Mouse (Mus musculus): ENCODE data around the gene Syf2.

Gene Syf2

GRCm38 (mm10) chr4:134930684-134931481 lies at the start of gene Syf2:
Syf2 (plus strand) TSS chr4:134930898.
- TF ChIP-seq GATA4 (IDR thresholded peaks at IDR 0.05; ENCODE audit: insufficient replicate concordance, low read length) = no peak; the same call in 1 of the 2 replicates

- no peak for TF ChIP-seq GATA4 (IDR thresholded peaks at IDR 0.05; ENCODE audit: insufficient replicate concordance, low read length)
Observed at GRCm38 (mm10) chr4:134883266-134883665, 47.4 kb upstream of the Syf2 start.

GRCm38 (mm10) chr4:134883808-134884207 lies 46.9 kb upstream of the Syf2 start:
- TF ChIP-seq GATA4 (IDR thresholded peaks at IDR 0.05; ENCODE audit: insufficient replicate concordance, low read length) = no peak

- TF ChIP-seq GATA4 (IDR thresholded peaks at IDR 0.05; ENCODE audit: insufficient replicate concordance, low read length) = no peak
Observed at GRCm38 (mm10) chr4:134884364-134884763, 46.3 kb upstream of the Syf2 start.

- TF ChIP-seq GATA4 (IDR thresholded peaks at IDR 0.05; ENCODE audit: insufficient replicate concordance, low read length) = no peak
Observed at GRCm38 (mm10) chr4:134892096-134892495, 38.6 kb upstream of the Syf2 start.

- TF ChIP-seq GATA4 (IDR thresholded peaks at IDR 0.05; ENCODE audit: insufficient replicate concordance, low read length) = peak; percentile 33; the same call in 1 of the 2 replicates
Observed at GRCm38 (mm10) chr4:134897256-134897655, 33.4 kb upstream of the Syf2 start.

GRCm38 (mm10) chr4:134901126-134901525 lies 29.6 kb upstream of the Syf2 start:
- no peak for TF ChIP-seq GATA4 (IDR thresholded peaks at IDR 0.05; ENCODE audit: insufficient replicate concordance, low read length)

GRCm38 (mm10) chr4:134903046-134903445 lies 27.7 kb upstream of the Syf2 start:
- no peak for TF ChIP-seq GATA4 (IDR thresholded peaks at IDR 0.05; ENCODE audit: insufficient replicate concordance, low read length)

GRCm38 (mm10) chr4:134913413-134913812 lies 17.3 kb upstream of the Syf2 start:
- TF ChIP-seq GATA4 (IDR thresholded peaks at IDR 0.05; ENCODE audit: insufficient replicate concordance, low read length) = no peak

- no peak for TF ChIP-seq GATA4 (IDR thresholded peaks at IDR 0.05; ENCODE audit: insufficient replicate concordance, low read length)
Observed at GRCm38 (mm10) chr4:134914122-134914863, 16.4 kb upstream of the Syf2 start.

- peak; percentile 79; the same call in 1 of the 2 replicates for TF ChIP-seq GATA4 (IDR thresholded peaks at IDR 0.05; ENCODE audit: insufficient replicate concordance, low read length)
Observed at GRCm38 (mm10) chr4:134914864-134915209, 15.9 kb upstream of the Syf2 start, which contains the start of gene Tmem50a. Tmem50a (minus strand) TSS chr4:134915024.

GRCm38 (mm10) chr4:134915223-134916050 lies 15.3 kb upstream of the Syf2 start:
- no peak for TF ChIP-seq GATA4 (IDR thresholded peaks at IDR 0.05; ENCODE audit: insufficient replicate concordance, low read length)

GRCm38 (mm10) chr4:134917194-134917593 lies 13.5 kb upstream of the Syf2 start:
- TF ChIP-seq GATA4 (IDR thresholded peaks at IDR 0.05; ENCODE audit: insufficient replicate concordance, low read length) = no peak

GRCm38 (mm10) chr4:134918381-134918780 lies 12.3 kb upstream of the Syf2 start:
- peak; percentile 27; the same call in 1 of the 2 replicates for TF ChIP-seq GATA4 (IDR thresholded peaks at IDR 0.05; ENCODE audit: insufficient replicate concordance, low read length)
